Mouse (Mus musculus) heart, postnatal 0 days (tissue): Measurements from ENCODE around the gene Eif3l.

Experiments
- CTCF ChIP-seq: IDR thresholded peaks from 2 replicates; pipeline ENCODE4 v1.5.1; 2016; ENCODE audit warnings: antibody characterized with exemption, control low read depth, low read depth
- EP300 ChIP-seq: IDR thresholded peaks from 2 replicates; pipeline ENCODE4 v1.6.1; 2016; ENCODE audit warnings: antibody characterized with exemption, low read depth

DNA sequence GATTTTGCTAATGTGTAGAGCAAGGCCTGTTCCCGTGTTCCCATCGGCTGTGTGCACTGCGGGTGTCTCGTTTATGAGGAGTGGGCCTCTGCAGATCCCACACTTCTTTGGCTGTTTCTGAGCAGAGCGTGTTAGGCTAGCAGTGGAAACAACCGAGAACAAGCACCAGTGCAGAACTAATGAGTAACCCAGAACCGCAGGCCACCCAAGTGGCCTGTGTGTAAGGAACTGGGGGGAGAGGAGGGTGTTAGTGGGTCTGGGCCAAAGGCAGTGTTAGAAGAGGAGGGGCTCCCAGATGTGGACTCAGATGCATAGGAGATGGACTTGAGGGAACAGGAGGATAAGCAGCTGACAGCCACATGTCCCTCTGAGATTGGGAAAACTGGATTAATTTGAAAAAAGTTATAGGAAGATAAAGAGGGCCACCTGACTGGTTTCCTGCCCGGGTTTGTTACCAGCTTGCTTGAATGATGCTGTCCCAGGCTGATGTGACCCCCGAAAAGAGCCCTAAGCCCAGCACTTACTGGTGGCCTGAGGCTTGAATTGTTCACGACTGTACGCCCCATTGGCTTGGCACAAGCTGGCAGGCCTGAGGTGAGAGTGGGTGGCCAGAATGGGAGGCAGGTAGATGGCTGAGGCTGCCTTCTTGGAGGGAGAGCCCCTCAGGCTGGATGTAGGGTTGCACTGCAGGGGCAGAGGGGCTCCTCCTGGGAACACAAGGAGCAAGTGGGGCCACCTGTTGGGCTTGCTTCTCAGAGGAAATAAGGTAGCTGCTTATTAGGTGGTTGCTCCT lies 61.0 kb downstream of the Eif3l start:
- TF ChIP-seq CTCF = no peak
- 0 out of 2 replicates have a peak, but pooled peaks have one; percentile 11 for TF ChIP-seq EP300
